Mouse (Mus musculus) lung, embryonic 16.5 days (tissue): ENCODE data around the gene Isy1. TPM values are rescaled to one million over a fixed set of nuclear protein-coding genes. Genes with fewer than 3 reads are reported as not detected.

ENCODE experiments used
- ATAC-seq: fragments of 200-750 bp; cut with Nextera tagmentation; 2 replicates; pipeline ENCODE4 v1.8.0; 2017; ENCODE audit warnings: low read depth, mild to moderate bottlenecking, moderate library complexity
- H3K27ac ChIP-seq: fragments of 300-500 bp; sonication (generic); 2 replicates; pipeline ENCODE4 v1.5.1; 2014; ENCODE audit warnings: mild to moderate bottlenecking, control low read depth, low read length
- H3K27me3 ChIP-seq: fragments of 300-500 bp; sonication (generic); 2 replicates; pipeline ENCODE4 v1.6.1; 2014; ENCODE audit warnings: low read depth, low read length, mixed read lengths; ENCODE audit not compliant: control insufficient read depth, insufficient read depth
- H3K36me3 ChIP-seq: fragments of 300-500 bp; sonication (generic); 2 replicates; pipeline ENCODE4 v1.6.1; 2014; ENCODE audit warnings: low read length; ENCODE audit not compliant: control insufficient read depth, insufficient read depth
- H3K4me1 ChIP-seq: fragments of 300-500 bp; sonication (generic); replicated peaks from 2 replicates; pipeline ENCODE4 v1.6.1; 2014; ENCODE audit warnings: low read length, mixed read lengths; ENCODE audit not compliant: control insufficient read depth, insufficient read depth
- H3K4me2 ChIP-seq: fragments of 300-500 bp; sonication (generic); 2 replicates; pipeline ENCODE4 v1.6.1; 2014; ENCODE audit warnings: low read depth, low read length, control low read depth
- H3K4me3 ChIP-seq: fragments of 300-500 bp; sonication (generic); 2 replicates; pipeline ENCODE4 v1.5.1; 2014; ENCODE audit warnings: mild to moderate bottlenecking, low read length, control low read depth
- H3K9ac ChIP-seq: fragments of 300-500 bp; sonication (generic); 2 replicates; pipeline ENCODE4 v1.6.1; 2014; ENCODE audit warnings: low read length, control low read depth
- H3K9me3 ChIP-seq: fragments of 300-500 bp; sonication (generic); 2 replicates; pipeline ENCODE4 v1.6.1; 2016; ENCODE audit warnings: low read length; ENCODE audit not compliant: control insufficient read depth
- WGBS: fragments of 180-500 bp; shearing (Covaris S2); extraction: QIAGEN DNeasy Blood & Tissue Kit; methylation state at CpG from one replicate; pipeline ENCODE4 v1.1.7; 2014; 5-methylcytosine and 5-hydroxymethylcytosine counted together
- polyA plus RNA-seq: library from polyadenylated mRNA; unstranded; fragments of >200 nt; fragmentation: Nextera tagmentation; extraction: Ambion mirVana; gene quantifications from 2 replicates; pipeline ENCODE4 v1.2.1, GENCODE M21; 2015

Gene Isy1
- polyA plus RNA-seq, 1 experiment from 2014 or later, result 47.6 TPM

- Histone ChIP-seq H3K27ac (no peak overlapping the region), H3K27me3 (no peaks in the 10 kb centered on the region), H3K4me2 (peak overlapping the region; percentile 70), H3K9me3 (no peaks in the 10 kb centered on the region), H3K4me1 (peaks cover 20% of the 10 kb centered on the region), H3K9ac (no peak overlapping the region), H3K4me3 (peak overlapping the region; percentile 88; the same call in 1 of the 2 replicates), H3K36me3 (peaks cover 5% of the 10 kb centered on the region; the same call in 1 of the 2 replicates)
- no peak for ATAC-seq
- WGBS, result 83% methylated on average over 6 of the region's 6 CpGs
These were observed 28.9 kb downstream of the Isy1 start for GRCm38 (mm10) chr6:87809651-87810161.

- H3K9ac ChIP-seq, result no peak overlapping the region
- H3K27ac ChIP-seq, result no peak overlapping the region
- ATAC-seq, result no peak
- no peaks in the 10 kb centered on the region for H3K9me3 ChIP-seq
- no peaks in the 10 kb centered on the region for H3K27me3 ChIP-seq
- no peak overlapping the region for H3K4me3 ChIP-seq
- WGBS, result 95% methylated on average over 2 of the region's 2 CpGs
- peaks cover 20% of the 10 kb centered on the region for H3K4me1 ChIP-seq
- no peak overlapping the region for H3K4me2 ChIP-seq
- H3K36me3 ChIP-seq, result peaks cover 7% of the 10 kb centered on the region; the same call in 1 of the 2 replicates
These were observed 29.5 kb downstream of the Isy1 start for GRCm38 (mm10) chr6:87809144-87809543.

- peaks cover 20% of the 10 kb centered on the region for H3K4me1 ChIP-seq
- H3K4me2 ChIP-seq, result no peak overlapping the region
- H3K36me3 ChIP-seq, result peaks cover 3% of the 10 kb centered on the region; the same call in 1 of the 2 replicates
- 58% methylated on average over 3 of the region's 3 CpGs for WGBS
- ATAC-seq, result no peak
- H3K27ac ChIP-seq, result no peak overlapping the region
- no peaks in the 10 kb centered on the region for H3K9me3 ChIP-seq
- no peaks in the 10 kb centered on the region for H3K27me3 ChIP-seq
- H3K4me3 ChIP-seq, result no peak overlapping the region
- no peak overlapping the region for H3K9ac ChIP-seq
These were observed 30.1 kb downstream of the Isy1 start for GRCm38 (mm10) chr6:87808521-87808920.

- Histone ChIP-seq H3K4me3 (no peak overlapping the region), H3K9me3 (no peaks in the 10 kb centered on the region), H3K27me3 (no peaks in the 10 kb centered on the region), H3K9ac (no peak overlapping the region), H3K36me3 (0 out of 2 replicates have a peak, but pooled peaks cover 2% of the 10 kb centered on the region), H3K27ac (no peak overlapping the region), H3K4me2 (no peak overlapping the region), H3K4me1 (peaks cover 20% of the 10 kb centered on the region)
- WGBS, result 80% methylated on average over 4 of the region's 4 CpGs
- no peak for ATAC-seq
These were observed 30.7 kb downstream of the Isy1 start for GRCm38 (mm10) chr6:87807735-87808440.

- peaks cover 16% of the 10 kb centered on the region for H3K4me1 ChIP-seq
- H3K9ac ChIP-seq, result no peak overlapping the region
- no peak overlapping the region for H3K4me2 ChIP-seq
- no peaks in the 10 kb centered on the region for H3K27me3 ChIP-seq
- 0 out of 2 replicates have a peak, but pooled peaks cover 2% of the 10 kb centered on the region for H3K36me3 ChIP-seq
- no peak for ATAC-seq
- H3K9me3 ChIP-seq, result no peaks in the 10 kb centered on the region
- WGBS, result 33% methylated on average over 2 of the region's 2 CpGs
- no peak overlapping the region for H3K4me3 ChIP-seq
- no peak overlapping the region for H3K27ac ChIP-seq
These were observed 31.7 kb downstream of the Isy1 start for GRCm38 (mm10) chr6:87806857-87807256.

GRCm38 (mm10) chr6:87806028-87806427 lies 32.6 kb downstream of the Isy1 start:
- H3K9me3 ChIP-seq, result no peaks in the 10 kb centered on the region
- H3K27me3 ChIP-seq, result no peaks in the 10 kb centered on the region
- no peak overlapping the region for H3K9ac ChIP-seq
- no peak overlapping the region for H3K27ac ChIP-seq
- ATAC-seq, result no peak
- 0 out of 2 replicates have a peak, but pooled peaks cover 2% of the 10 kb centered on the region for H3K36me3 ChIP-seq
- no peak overlapping the region for H3K4me2 ChIP-seq
- H3K4me3 ChIP-seq, result no peak overlapping the region
- WGBS, result 60% methylated on average over 2 of the region's 2 CpGs
- peaks cover 16% of the 10 kb centered on the region for H3K4me1 ChIP-seq

GRCm38 (mm10) chr6:87805448-87805847 lies 33.1 kb downstream of the Isy1 start:
- no peak overlapping the region for H3K4me2 ChIP-seq
- H3K9me3 ChIP-seq, result no peaks in the 10 kb centered on the region
- no peaks in the 10 kb centered on the region for H3K27me3 ChIP-seq
- no peak overlapping the region for H3K27ac ChIP-seq
- peaks cover 15% of the 10 kb centered on the region for H3K4me1 ChIP-seq
- WGBS, result 88% methylated on average over 7 of the region's 7 CpGs
- no peak overlapping the region for H3K9ac ChIP-seq
- no peak for ATAC-seq
- 0 out of 2 replicates have a peak, but pooled peaks cover 2% of the 10 kb centered on the region for H3K36me3 ChIP-seq
- no peak overlapping the region for H3K4me3 ChIP-seq

- Histone ChIP-seq H3K36me3 (0 out of 2 replicates have a peak, but pooled peaks cover 2% of the 10 kb centered on the region), H3K9ac (no peak overlapping the region), H3K4me1 (peaks cover 10% of the 10 kb centered on the region), H3K4me3 (no peak overlapping the region), H3K27ac (no peak overlapping the region), H3K4me2 (no peak overlapping the region), H3K27me3 (no peaks in the 10 kb centered on the region), H3K9me3 (no peaks in the 10 kb centered on the region)
- WGBS, result 73% methylated on average over 7 of the region's 7 CpGs
- no peak for ATAC-seq
These were observed 33.7 kb downstream of the Isy1 start for GRCm38 (mm10) chr6:87804886-87805285.

GRCm38 (mm10) chr6:87804036-87804435 lies 34.6 kb downstream of the Isy1 start:
- no peaks in the 10 kb centered on the region for H3K27me3 ChIP-seq
- no peaks in the 10 kb centered on the region for H3K9me3 ChIP-seq
- no peak overlapping the region for H3K4me2 ChIP-seq
- H3K9ac ChIP-seq, result no peak overlapping the region
- H3K4me1 ChIP-seq, result peaks cover 4% of the 10 kb centered on the region; the same call in 1 of the 2 replicates
- no peak overlapping the region for H3K27ac ChIP-seq
- H3K4me3 ChIP-seq, result no peak overlapping the region
- ATAC-seq, result no peak
- WGBS, result 79% methylated on average over 1 of the region's 1 CpGs
- 0 out of 2 replicates have a peak, but pooled peaks cover 2% of the 10 kb centered on the region for H3K36me3 ChIP-seq
